Mouse (Mus musculus) CD4-positive, CD25-positive, alpha-beta regulatory T cell, adult 4 months (primary cell): ENCODE results near the gene Trap1a. TPM values are rescaled to one million over a fixed set of nuclear protein-coding genes. Genes with fewer than 3 reads are reported as not detected.
"Not testable (repeated sequence)": the region's sequence is repeated elsewhere in the genome, so short reads cannot be mapped to it uniquely, and the experiment has no call there.

ENCODE experiments used
- ATAC-seq: one replicate; pipeline ENCODE4 v1.8.0; 2017
- polyA plus RNA-seq, 2 experiments: library from polyadenylated mRNA; unstranded; fragments of 100-300 nt; shearing (Covaris generic); gene quantifications; one replicate each; pipeline ENCODE4 v1.2.1; 2017

Trap1a gene
- not detected for polyA plus RNA-seq

DNA sequence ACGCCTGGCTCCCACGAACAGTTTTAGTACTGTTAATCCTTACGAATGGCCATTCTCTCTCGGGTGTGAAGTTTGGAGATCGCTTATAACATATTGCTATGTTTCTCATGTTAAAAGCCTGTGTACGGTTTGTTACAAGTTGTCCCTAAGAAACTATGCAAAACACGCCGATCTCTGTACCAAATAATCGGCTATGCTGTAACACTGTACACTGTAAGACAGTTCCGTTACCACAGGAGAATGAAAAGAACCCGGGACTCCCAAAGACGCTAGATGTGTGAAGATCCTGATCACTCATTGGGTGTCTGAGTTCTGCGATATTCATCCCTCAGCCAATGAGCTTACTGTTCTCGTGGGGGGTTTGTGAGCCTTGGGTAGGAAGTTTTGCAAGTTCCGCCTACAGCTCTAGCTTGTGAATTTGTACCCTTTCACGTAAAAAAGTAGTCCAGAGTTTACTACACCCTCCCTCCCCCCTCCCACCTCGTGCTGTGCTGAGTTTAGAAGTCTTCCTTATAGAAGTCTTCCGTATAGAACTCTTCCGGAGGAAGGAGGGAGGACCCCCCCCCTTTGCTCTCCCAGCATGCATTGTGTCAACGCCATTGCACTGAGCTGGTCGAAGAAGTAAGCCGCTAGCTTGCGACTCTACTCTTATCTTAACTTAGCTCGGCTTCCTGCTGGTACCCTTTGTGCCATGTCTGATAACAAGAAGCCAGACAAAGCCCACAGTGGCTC, at the start of gene Trap1a:
Trap1a (plus strand) TSS at position 421 of the 732 bp plus-strand sequence.
- ATAC-seq, result no peak

DNA sequence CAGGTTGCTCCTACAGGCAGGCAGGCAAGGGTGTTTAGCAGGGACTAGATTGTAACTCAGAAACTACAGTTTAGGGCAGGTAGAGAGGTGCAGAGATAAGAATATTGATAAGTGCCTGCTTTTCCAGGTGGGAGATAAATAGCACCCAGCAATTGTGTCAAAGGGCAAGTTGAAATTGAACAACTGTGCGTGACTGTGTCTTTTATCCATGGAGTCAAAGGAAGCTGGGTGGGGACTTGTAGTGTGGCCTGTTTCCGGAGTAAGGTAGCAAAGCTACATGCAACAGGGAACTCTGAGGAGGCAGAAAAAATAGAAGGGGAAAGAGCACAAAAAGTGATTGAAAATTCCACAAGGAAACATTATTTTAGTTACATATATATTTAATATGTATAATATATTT, 40.4 kb upstream of the Trap1a start:
- no peak for ATAC-seq

DNA sequence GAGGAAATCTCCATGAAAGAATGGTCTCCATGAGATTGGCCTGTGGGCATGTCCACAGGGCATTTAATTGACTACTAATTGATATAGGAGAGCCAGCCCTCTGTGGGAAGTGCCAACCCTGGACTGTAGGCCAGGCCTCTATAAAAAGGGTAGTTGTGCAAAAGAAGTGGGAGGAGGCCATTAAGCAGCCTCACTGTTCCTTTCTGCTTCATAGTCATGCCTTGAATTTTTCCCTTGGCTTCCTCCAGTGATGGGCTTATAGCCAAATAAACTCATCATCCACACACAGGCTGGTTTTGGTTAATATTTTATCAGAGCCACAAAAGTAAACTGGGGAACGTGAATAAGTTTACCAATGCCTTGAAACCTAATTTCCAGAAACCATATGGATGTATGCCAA, 38.2 kb upstream of the Trap1a start:
- ATAC-seq, result no peak

DNA sequence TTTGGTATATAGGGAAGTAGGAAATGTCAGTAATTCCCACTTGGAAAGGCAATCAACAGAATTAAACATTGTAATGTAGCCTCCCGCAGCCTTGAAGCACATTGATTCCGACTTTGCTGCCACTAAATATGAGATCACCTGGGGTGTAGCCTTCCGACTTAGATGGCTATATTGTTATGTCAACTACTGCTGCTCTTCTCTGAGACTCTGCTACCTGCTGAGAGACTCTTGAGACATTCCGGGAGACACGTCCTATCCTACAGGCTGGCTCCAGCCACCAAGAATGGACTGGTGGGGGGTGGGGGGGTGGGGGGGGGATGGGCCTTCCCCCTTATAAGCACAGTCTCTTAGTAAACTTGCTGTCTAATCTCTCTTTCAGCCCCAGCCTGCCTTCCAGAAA, 16.1 kb upstream of the Trap1a start:
- not testable (repeated sequence) for ATAC-seq

DNA sequence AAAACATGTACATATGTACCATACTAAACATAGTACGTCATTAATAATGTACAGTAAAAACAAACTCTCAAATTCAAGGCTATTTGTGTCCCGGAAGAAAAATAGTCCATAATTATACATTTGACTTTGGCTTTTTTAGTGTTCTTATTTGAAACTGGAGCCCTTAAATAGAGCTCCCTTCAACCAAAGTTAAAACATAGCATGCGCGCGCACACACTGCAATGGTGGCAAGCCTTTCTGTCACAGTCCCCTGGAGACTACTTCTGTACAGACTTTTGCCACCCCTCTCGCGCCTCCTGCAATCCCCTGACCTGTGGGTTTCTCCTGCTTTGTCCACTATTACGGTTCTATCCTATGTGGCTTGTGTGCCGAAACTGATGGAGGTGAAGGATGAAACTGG, 900 bp upstream of the Trap1a start:
- no peak for ATAC-seq

DNA sequence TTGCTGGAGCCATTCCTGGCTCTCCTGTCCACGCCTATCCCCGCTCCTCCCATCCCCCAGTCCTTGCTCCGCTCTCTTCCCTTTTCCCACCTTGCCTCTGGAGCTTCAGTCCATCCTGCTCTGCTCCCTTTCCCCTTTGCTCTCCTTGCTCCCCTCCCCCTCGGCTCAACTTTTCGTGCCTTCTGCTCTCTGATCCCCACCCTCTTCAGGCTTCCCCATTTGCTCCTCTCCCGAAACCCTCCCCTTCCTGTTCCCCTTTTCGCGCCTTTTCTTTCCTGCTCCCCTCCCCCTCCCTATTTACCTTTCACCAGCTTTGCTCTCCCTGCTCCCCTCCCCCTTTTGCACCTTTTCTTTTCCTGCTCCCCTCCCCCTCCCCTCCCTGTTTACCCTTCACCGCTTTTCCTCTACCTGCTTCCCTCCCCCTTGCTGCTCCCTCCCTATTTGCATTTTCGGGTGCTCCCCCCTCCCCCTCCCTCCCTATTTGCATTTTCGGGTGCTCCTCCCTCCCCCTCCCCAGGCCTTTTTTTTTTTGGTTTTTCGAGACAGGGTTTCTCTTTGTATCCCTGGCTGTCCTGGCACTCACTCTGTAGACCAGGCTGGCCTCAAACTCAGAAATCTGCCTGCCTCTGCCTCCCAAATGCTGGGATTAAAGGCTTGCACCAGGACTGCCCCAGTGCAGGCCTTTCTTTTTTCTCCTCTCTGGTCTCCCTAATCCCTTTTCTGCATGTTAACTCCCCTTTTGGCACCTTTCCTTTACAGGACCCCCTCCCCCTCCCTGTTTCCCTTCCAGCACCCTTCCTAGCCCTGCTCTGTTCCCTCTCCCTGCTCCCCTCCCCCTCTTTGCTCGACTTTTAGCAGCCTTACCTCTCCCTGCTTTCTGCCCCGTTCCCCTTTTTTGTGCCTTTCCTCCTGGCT, 1.3 kb downstream of the Trap1a start:
- ATAC-seq, result no peak

DNA sequence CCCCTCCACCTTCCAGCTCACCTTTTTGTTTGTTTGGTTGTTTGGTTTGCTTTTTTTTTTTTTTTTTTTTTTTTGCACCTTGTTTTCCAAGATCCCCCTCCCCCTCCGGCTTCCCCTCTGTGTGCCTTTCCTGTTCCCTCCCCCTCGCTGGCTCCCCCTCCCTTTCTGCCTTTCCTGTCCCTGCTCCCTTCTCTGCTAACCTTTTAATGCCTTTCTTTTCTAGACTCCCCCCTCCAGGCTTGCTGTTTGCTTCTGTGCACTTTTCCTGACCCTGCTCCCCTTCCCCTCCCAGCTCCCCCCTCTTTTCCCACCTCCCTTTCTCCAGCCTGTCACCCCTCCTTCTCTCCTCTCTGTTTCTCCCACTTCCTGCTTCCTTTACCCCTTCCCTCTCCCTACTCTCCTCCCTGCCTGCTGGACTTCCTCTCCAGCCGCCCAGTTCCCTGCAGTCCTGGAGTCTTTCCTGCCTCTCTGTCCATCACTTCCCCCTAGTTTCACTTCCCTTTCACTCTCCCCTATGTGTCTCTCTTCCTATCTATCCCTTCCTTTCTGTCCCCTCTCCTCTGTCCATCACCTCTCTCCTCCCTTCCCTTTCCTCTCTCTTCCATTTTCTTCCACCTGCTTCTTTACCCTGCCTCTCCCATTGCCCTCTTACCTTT, 2.1 kb downstream of the Trap1a start:
- no peak for ATAC-seq

DNA sequence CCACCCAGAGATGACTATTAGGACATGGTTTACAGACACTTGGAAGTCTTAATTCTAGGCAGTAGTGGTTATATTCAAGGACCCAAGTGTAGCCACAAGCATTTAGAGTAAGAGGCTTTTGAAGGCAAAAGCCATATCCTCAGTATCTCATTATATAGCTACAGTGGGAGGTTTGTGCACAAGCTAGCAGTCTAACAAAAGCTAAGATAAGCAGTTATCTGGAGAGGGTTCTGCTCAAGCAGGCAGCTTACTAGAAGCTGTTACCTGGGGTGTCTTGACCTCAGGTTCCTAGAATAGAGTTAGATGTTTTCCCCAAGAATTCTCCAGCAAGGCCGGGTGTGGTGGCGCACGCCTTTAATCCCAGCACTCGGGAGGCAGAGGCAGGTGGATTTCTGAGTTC, 6.1 kb downstream of the Trap1a start:
- no peak for ATAC-seq

DNA sequence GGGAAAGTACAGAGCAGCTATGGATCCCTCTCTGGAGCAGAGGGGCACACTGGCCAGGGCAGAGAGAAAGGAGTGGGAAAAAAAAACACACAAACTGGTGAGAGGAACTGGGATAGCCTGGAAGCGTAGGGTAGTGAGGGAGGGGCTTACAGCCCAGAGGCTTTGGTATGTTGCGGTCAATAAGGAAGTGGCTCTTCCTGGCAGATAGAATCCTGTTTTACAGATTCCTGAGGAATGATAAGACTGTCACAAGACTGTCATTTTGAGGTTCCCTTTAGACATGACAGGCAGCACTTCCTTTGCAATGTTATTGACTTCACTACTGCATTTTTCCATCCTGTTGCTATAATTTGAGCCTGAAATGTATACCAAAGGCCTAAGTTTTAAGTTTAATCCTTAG, 7.7 kb downstream of the Trap1a start:
- no peak for ATAC-seq

DNA sequence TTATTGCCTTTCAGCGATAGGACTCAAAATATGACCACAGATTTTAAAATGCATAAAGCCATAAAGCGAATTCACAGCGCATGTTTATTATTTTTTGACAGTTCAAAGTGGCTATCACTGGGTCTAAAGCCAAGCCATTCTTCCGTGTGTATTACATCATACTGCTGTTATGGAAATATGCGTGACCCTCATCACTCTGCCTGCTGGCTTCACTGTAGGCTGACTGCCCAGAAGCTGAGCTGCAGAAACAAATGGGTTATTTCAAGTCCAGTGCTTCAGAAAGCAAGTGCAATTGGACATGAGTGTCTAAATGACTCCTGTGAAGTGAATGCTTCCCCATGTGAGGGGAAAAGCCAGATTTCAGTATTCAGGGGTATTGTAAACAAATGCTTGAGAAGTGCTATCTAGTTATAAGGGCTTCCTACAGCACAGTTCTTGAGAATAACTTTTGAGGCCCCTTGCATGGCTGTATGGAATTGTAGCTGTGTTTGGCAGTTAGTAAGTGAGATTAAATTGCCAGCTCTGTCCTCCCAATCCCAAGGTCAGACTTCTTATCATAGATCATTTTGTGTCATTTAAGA, 18.8 kb downstream of the Trap1a start:
- ATAC-seq, result no peak

DNA sequence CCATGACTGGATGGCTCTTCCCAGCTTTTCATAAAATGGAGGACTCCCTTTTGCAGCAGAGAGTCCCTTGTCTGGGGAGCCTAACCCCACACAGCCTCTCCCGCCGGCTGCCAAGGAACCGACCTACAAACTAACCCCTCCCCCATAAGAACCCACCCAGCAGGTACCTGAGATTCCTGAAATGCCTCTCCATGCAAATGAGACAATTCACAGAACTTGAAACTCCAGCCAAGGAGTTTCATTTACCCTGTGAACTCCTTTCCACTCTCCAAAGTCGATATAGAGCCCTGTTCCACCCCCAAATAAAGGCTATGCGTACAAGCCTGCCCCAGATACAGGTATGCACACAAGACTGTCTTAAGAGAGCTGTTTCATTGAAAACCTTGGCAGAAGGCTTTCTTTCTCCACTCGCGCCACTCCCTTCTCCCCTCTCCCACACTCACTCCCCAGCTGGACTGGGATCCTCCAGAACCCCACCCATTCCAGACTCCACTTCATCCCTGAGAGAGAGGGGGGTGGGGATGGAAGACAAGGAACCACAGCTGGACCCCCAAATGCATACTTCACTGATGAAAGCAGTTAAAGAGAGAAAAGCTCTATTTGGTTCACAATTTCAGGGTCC, 24.3 kb downstream of the Trap1a start:
- no peak for ATAC-seq

DNA sequence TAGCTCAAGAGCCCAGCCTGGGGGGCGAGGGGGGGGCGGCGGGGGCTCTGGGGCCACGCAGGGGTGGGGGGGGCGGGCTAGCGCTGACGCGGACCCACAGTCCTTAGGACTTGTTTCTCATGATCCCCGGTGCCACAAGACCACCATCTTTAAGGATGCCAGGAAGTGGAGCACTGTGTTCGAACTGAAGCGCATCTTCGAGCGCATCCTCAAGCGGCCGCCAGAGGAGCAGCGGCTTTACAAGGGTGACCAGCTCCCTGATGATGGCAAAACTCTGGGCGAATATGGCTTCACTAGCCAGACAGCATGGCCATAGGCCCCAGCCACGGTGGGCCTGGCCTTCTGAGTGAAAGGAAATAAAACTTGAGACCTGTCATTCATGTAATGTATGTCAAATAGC, 24.9 kb downstream of the Trap1a start:
- ATAC-seq, result no peak

DNA sequence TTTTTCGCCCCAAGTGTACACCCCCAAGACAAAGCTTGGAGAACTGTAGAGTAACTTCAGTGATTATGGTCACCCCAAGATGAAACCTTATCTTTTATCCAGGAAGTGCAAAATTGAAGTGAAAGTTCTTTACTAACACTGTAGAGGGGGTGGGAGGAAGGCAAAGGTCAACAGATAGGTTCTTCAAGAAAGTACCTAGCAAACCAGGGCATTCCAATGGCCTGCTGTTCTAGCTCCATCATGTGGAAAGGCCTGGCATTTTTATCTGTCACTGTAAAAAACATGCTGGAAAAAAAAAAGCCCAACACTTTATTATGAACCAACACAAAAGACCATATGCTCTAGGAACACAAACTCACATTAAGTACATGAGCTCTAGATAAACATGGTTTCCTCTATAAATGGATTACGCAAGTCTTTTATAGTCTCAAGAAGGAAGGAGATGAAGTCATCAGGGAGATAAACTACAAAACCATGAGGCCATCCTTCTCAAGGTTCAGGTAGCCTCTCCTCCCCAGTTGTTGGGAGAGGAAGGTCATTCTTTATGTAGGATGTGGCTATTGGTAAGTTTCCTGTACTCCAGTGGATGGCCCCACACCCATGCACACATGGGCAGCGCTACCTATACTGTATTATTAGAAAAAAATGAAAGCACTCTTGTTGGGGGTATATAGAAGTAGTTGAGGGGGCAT, 33.5 kb downstream of the Trap1a start:
- no peak for ATAC-seq

DNA sequence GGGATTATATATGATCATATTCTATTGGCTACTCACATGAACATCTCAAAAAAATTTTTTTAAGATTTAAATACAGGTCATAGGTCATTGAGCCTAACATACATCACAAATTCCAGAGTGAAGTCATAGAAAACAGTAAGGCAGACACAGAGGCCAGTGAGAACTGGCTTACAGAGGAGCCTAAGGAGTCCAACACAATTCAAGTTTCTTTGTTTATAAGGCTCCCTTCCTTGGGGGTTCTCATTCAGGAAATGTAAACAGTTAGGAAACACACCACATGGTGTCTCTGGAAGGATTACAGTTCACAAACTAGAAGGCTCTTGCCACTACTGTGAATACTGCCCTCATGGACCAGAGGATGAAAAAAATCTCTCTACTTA, 34.0 kb downstream of the Trap1a start:
- no peak for ATAC-seq

DNA sequence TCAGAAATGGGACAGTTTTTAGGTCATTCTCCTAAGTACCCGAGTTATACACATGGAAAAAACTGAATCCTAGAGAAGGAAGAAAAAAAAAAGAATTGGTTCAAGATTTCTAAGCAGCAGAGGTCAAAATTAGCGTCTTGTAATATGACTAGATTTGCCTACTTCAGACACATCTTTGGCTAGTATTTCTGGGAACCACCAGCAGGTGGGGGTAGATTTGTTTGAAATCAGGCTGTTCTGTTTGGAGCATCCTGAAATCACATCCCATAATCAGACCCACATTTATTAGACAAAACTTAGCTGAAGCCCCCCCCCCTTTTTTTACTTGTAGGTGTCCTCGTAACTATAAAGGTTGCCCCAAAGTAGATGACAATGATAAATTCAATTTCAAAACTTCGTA, 35.6 kb downstream of the Trap1a start:
- ATAC-seq, result no peak

DNA sequence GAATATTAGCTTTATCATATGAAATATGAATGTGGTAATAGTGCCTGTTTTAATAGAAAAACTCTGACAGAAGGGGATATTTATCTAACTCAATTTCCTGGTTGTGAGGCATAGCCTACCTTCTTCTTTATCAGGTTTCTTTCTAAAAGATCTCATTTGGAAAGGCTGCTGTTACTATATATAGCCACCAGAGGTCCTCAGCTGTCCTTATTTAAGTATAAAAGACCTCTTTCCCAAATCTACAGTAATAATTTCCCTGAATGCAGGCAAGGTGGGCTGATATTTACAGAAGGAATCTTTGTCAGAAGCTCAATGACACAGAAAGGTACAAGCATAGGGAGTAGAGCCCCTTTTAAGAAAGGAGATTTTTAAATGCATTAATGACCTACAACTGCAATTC, 39.2 kb downstream of the Trap1a start:
- ATAC-seq, result no peak

Other genes with a start within 250 kb of the Trap1a start
- not detected for gene Serpina7, start 248.4 kb upstream of the Trap1a start, polyA plus RNA-seq
- gene 4930513O06Rik, start 247.4 kb upstream of the Trap1a start, polyA plus RNA-seq, result not detected
- not detected for gene 4933428M09Rik, start 154.5 kb upstream of the Trap1a start, polyA plus RNA-seq
- gene Mum1l1, start 123.6 kb upstream of the Trap1a start, polyA plus RNA-seq, result not detected
- not detected for gene D330045A20Rik, start 146.7 kb downstream of the Trap1a start, polyA plus RNA-seq
- gene Rnf128, start 229.6 kb downstream of the Trap1a start, polyA plus RNA-seq, result under 1 TPM; 0.24 to 0.86 TPM